Mouse (Mus musculus): ENCODE measurements around the gene Ston1. TPM values are rescaled to one million over a fixed set of nuclear protein-coding genes. Genes with fewer than 3 reads are reported as not detected.

Ston1 gene
- polyA plus RNA-seq, 2 experiments, result 11.3 to 34.8 TPM

DNA sequence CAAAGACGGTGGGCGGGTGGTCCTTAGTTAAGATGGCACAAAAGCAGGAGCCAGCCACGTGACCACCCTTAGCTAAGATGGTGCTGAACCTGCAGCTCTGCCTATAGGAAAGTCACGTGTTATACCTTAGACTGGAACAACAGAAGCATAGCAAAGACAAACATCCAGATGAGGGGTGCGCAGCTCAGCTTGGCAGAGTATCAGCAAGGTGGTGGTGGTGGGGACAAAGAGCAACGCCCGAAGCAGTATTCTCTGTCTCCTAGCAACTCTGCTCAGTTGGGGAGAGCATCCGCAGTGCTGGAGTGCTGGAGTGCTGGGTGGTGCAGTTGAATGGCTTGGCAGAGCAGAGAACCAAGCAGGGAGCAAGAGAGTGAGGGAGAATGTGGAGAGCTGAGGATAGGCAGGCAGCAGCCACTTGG is 108.8 kb downstream of the Ston1 start:
- DNase-seq (ENCODE audit: low spot score) (no peak), ATAC-seq (ENCODE audit: low FRiP score, low read depth) (no peak)
- no peaks in the 10 kb centered on the region for H3K4me1 ChIP-seq (ENCODE audit: control insufficient read depth, insufficient read depth, low read length)
- WGBS, result 54% methylated on average over 8 of the region's 8 CpGs
- H3K36me3 ChIP-seq (ENCODE audit: control insufficient read depth, insufficient read depth, low read length), result no peaks in the 10 kb centered on the region
- H3K9me3 ChIP-seq (ENCODE audit: control insufficient read depth, low read length), result no peaks in the 10 kb centered on the region
- H3K9ac ChIP-seq (ENCODE audit: low read depth, low read length, severe bottlenecking), result no peak overlapping the region
- TF ChIP-seq POLR2A (IDR thresholded peaks at IDR 0.05; ENCODE audit: borderline replicate concordance, extremely low read depth, insufficient read depth, insufficient read length), result no peak
- H3K27me3 ChIP-seq (ENCODE audit: control insufficient read depth, insufficient read depth, low read length), result no peaks in the 10 kb centered on the region
- no peak overlapping the region for H3K27ac ChIP-seq (replicated peaks; ENCODE audit: low read depth, low read length)
- no peak overlapping the region for H3K4me2 ChIP-seq (replicated peaks; ENCODE audit: low read depth, low read length, severe bottlenecking)
- H3K4me3 ChIP-seq (replicated peaks; ENCODE audit: low read length), result no peak overlapping the region

Other genes with a start within 250 kb of the Ston1 start
- 7.6 and 8.6 TPM in 2 replicates for gene Foxn2, start 157.0 kb upstream of the Ston1 start, polyA plus RNA-seq (2012; rRNA removed)
- 11.6 and 12.6 TPM in 2 replicates for gene Foxn2, start 157.0 kb upstream of the Ston1 start, polyA plus RNA-seq (2014; fragmentation: Nextera tagmentation; extraction: Ambion mirVana)
- 35.7 and 36.3 TPM in 2 replicates for gene Ppp1r21, start 67.6 kb upstream of the Ston1 start, polyA plus RNA-seq (2012; rRNA removed)
- gene Ppp1r21, start 67.6 kb upstream of the Ston1 start, polyA plus RNA-seq (2014; fragmentation: Nextera tagmentation; extraction: Ambion mirVana), result 25.1 and 26.6 TPM in 2 replicates
- gene Gtf2a1l, start 71.0 kb downstream of the Ston1 start, polyA plus RNA-seq (2012; rRNA removed), result 0.05 and 0.23 TPM in 2 replicates
- 0.15 TPM in 1 of 2 replicates, not detected in the other for gene Gtf2a1l, start 71.0 kb downstream of the Ston1 start, polyA plus RNA-seq (2014; fragmentation: Nextera tagmentation; extraction: Ambion mirVana)
- gene Lhcgr, start 194.3 kb downstream of the Ston1 start, polyA plus RNA-seq (2012; rRNA removed), result 0.23 and 0.49 TPM in 2 replicates
- 0.19 TPM in 2 replicates for gene Lhcgr, start 194.3 kb downstream of the Ston1 start, polyA plus RNA-seq (2014; fragmentation: Nextera tagmentation; extraction: Ambion mirVana)

Measured in limb, embryonic 14.5 days (tissue).